Mouse (Mus musculus) adrenal gland, postnatal 4 days (tissue): ENCODE data around the gene Ceacam1. TPM values are rescaled to one million over a fixed set of nuclear protein-coding genes. Genes with fewer than 3 reads are reported as not detected.
"Not testable (repeated sequence)": the region's sequence is repeated elsewhere in the genome, so short reads cannot be mapped to it uniquely, and the experiment has no call there.

Experiments
- DNase-seq, 2 experiments: peaks; one replicate each; pipeline ENCODE4 v3.0.0; 2021 to 2022; ENCODE audit warnings: low spot score in 2 of 2, mixed read lengths in 2 of 2
- total RNA-seq, 2 experiments: library from RNA; stranded (reverse); gene quantifications; 2 replicates each; pipeline ENCODE4 v1.2.3; 2021

Ceacam1 gene
- total RNA-seq, 2 experiments from 2014 or later = 14.9 to 21.4 TPM

GRCm38 (mm10) chr7:25440816-25441153 is 36.6 kb downstream of the Ceacam1 start:
- no peak for DNase-seq

- no peak for DNase-seq
Observed at GRCm38 (mm10) chr7:25439978-25440815, 37.2 kb downstream of the Ceacam1 start.

- DNase-seq = no peak
Observed at GRCm38 (mm10) chr7:25439124-25439822, 38.1 kb downstream of the Ceacam1 start.

DNA sequence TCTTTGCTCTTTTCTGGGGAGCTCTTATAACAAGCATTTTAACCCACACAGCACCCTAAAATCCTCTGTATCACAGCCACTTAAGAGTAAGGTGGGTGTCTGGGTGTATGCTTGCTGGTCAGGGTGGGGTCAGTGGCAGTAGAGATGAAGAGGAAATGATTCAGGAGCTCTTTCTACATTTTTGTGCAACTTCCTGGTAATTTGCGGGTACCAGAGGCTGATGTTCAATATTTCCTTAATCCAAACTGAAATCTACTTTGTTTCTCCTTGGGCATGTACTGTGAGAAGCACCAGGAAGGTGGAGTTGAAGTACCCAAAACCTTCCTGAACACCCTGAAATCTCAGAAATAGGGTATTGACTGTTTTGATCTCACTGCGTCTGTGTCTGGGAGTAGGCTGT is 40.7 kb downstream of the Ceacam1 start:
- no peak for DNase-seq

DNA sequence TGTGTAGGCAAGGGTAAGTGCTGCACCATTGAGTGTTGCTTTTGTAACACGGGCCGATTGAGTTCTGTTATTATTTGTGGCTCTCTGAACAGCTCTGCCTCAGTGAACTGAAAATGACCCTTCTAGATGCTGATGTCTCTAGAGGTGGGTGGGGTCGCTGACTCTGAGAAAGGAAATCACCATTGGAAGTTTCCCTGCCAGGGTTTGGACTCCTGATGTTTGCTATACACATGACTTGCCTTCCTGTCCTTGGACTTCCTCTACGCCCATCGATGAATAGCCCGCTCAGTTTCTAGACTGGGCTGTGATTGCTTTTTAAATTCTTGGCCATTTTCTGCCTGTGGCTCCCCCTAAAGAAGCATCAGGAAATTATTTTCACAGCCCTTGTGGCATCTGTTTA is 41.2 kb downstream of the Ceacam1 start:
- no peak for DNase-seq

- no peak for DNase-seq
Observed at GRCm38 (mm10) chr7:25435546-25435851, 41.9 kb downstream of the Ceacam1 start.

DNA sequence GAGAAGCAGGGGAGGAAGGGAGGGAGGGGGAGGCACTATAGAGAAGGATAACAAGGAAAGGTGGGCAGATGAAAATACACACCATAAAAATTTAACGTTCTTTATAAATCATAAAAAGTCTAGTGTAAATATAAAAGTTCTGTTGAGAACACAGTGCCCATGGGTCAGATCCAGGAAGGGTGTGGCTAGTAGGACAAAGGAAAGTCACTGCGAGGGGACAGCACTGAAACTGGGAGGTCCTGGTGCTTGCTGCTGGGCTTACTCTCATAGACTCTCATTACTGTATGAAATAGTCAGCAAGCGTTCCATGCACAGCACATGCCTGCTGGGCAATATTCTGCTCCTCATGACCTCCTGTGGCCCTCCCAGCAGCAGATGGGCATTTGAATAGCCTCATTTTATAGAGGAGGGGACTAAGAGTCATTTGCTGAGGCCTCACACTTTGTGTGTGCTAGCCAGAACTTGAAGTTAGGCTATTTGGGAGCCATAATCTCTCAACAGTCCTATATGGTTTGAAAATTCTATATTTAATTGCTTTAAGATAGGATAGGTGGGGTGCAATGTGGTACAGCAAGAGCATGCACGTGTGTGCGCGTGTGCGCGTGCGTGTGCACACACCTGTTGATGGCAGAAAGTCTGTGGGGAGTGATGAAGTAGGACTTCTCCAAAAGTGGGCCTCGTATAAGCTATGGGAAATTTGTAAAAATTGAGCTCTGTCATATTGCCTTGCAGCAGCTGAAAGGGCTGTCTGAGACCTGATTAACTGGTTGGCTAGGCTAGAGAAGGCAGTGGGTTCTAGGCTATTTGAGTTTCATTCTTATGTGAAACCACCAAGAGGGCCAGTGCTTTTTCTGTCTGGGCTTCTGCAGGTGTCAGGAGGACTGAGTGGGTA is 42.5 kb downstream of the Ceacam1 start:
- no peak for DNase-seq

DNA sequence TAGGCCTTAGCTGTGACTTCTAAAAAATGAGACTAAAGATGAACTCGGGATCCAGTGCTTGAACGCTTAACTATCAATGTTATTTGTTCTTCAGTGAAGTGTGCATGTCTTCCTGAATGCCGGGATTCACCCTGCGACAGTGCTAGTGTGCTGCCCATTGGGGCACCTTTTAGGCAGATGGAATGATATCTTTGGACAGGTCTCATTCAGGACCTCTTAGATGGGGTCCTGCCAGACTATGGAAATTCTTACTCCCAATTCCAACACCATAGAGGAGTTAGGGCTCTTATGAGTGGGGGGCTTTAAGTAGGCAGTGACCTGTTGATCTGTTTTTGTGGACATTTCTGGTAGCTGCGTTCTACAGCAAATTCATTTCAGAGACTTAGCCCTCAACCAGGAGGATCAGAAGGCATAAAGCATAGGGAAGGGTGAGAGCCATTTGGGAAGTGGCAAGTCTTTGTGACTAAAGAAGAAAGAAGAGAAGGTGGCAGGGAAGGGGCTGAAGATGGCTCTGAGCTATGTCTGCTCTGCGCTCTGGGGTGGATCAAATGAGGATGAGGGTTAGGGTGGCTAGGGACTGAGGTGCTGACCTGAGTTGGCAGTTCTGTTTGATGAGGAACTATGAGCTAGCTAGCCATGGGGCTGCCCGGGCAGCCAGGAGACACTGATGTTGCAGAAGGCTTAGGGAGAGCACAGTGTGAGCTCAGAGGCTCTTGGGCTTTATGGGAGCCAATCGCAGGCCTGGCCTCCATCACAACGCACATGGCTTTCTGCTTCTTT is 43.4 kb downstream of the Ceacam1 start:
- DNase-seq = no peak

- no peak for DNase-seq
Observed at GRCm38 (mm10) chr7:25433007-25433541, 44.3 kb downstream of the Ceacam1 start.

GRCm38 (mm10) chr7:25432381-25432780 is 45.0 kb downstream of the Ceacam1 start:
- DNase-seq = no peak

DNA sequence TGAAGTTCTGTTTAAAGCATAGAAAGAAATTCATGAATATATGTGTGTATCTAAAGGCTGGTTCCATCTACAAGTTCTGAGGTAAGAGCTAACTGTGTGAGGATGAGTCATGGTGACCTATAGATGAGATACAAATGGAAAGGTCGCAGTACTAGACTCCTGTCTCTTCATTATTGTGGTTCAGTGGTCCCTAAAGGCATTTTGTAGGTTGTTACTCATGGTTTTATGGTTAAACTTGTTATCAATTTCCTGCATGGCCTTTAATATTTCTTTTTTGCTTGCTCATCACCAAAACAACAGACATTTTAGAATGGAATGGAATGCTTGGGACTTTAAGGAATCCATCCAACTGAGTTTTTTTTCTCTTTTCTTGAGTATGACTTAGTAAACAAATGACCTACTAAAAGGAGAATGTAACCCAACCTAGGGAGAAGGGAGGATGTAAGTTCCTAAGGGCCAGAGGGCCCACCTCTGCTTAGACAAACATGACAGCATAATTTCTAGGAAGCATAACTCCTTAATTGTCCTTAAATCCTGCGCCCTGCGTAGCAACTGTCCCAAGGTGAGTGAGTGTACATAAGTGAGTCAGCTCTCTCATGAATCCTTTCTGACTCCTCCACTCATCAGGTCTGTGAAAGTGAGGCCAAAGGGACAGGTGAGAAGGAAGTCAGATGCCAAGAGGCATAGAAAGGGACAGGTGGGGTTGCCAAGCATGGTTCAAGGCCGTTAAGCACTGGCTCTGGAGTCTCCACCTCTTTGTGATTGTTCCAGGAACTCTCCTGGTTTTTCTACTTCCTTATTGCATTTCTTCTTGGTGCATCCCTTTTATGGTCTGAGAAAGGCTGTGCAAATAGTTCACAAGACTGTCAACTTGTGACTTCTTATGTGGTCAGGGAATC is 47.3 kb downstream of the Ceacam1 start:
- no peak for DNase-seq

DNA sequence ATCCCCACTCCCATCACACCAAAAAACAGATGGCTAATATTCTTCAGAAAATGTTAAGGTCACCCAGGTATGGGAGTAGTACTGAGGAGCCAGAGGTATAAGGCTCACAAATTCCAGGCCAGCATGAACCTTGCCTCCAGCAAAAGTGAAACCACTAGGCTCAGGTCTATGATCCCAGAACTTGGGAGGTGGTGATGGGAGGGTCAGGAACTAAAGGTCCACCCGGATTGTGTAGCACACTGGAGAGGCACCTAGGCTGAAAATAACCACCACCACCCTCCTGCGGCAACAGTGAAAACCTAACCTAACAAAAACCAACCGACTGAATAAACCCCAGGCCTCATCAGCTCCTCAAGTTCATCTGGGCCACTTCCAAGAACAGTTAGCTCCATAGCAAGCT is 49.1 kb downstream of the Ceacam1 start:
- no peak for DNase-seq

DNA sequence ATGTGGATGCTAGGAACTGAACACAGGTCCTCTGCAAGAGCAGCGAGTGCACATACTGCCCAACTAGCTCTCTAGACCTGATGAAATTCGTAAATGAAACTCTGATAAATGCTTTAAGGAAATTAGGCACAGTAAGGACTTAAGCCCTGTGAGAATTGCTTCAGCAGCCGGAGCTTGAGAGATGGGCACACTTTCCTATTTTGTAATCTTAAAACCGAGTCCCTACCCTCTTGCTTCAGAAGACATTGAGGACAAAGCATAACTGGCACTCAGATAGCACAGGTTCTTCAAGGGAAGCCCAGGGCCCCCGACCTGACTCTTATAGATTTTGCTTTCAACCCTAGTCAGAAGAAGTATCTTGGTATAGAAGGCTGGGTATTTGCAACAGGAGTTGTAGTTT is 50.3 kb downstream of the Ceacam1 start:
- no peak for DNase-seq

DNA sequence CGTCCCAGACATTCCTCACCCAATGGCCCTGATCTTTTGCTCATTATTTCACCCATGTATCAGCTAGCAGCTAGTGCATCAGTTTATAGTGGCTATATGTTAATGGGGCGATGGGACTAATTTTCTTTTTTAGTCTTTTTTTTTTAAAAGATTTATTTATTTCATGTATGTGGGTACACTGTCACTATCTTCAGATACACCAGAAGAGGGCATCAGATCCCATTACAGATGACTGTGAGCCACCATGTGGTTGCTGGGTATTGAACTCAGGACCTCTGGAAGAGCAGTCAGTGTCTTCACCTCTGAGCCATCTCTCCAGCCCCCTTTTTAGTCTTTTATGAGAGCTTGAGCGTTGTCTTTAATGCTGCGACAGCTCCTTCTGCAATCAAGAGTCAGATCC is 51.0 kb downstream of the Ceacam1 start:
- DNase-seq = not testable (repeated sequence)

GRCm38 (mm10) chr7:25424429-25424828 is 53.0 kb downstream of the Ceacam1 start:
- DNase-seq = peak; percentile 49 to 66

GRCm38 (mm10) chr7:25422286-25422841 is 55.0 kb downstream of the Ceacam1 start:
- no peak for DNase-seq

DNA sequence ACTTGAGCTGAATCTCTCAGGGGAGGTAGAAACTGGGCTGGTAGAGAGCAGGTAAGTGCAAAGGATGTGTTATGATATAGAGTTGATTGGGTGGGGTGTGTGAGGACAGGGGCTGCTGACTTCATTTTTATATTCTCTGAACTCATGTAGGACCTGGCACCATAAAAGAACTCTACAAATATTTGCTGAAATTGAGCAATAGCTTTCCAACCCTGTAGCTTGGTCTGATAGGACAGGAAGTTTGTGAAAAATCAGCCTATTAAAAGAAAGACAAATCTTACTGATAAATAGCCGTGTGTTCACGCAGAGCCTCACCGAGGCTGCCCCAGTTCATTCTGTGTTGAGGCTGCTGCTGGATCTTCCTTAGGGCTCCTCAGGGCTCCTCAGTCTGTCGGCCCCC is 57.5 kb downstream of the Ceacam1 start:
- no peak for DNase-seq

- DNase-seq = no peak
Observed at GRCm38 (mm10) chr7:25419536-25419935, 57.9 kb downstream of the Ceacam1 start.

DNA sequence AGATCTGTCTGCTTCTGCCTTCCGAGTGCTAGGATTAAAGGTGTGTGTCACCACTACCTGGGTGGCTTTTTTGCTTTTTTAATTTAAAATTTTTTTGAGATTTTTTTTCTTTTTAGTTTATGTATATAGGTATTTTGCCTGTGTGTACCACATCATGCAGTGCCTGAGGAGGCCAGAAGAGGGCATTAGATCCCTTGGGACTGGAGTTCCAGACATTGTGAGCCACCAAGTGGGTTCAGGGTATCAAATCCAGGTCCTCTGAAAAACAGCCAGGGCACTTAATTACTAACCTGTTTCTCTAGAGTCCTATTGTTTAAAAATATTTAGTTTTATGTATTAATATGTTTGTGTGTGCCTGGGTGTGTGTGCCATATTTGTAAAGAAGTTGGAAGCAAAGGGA is 59.8 kb downstream of the Ceacam1 start:
- DNase-seq = no peak
